Mouse (Mus musculus) E14TG2a.4 (cell line): Measurements from ENCODE around the gene Pask.

Source experiments
- CTCF ChIP-seq: conservative IDR thresholded peaks from 2 replicates; pipeline ENCODE4 v1.5.1; 2014; ENCODE audit warnings: low read length
- NANOG ChIP-seq: IDR thresholded peaks from 2 replicates; pipeline ENCODE4 v1.6.1; 2014; ENCODE audit warnings: borderline replicate concordance, low read length, mixed read lengths

DNA sequence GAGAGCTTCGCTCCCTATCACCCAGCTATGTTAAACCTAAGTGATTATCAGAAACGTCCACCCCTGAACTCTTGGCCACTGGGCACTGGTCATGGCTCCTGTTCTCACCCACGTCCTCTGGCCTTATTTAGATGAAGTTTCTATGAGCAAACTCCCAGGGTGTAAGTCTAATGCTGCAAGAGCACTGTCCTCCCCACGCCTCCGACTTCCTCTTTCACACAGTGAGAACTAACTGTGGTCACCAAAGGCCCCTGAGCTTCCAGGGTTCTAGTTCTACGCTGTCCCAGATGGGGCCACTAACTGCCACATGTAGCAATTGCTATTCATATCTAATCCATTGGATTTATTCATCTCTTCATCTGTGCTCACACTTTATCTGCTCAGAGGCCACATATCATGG lies 22.4 kb upstream of the Pask start:
- no peak for TF ChIP-seq CTCF
- TF ChIP-seq NANOG, result no peak
